Mouse (Mus musculus): ENCODE data around the gene Mink1. TPM values are rescaled to one million over a fixed set of nuclear protein-coding genes. Genes with fewer than 3 reads are reported as not detected.

The Mink1 gene
- polyA plus RNA-seq, 1 experiment from 2014 or later: 15.9 TPM

GRCm38 (mm10) chr11:70654198-70654922 lies 91.7 kb downstream of the Mink1 start, which contains the start of gene Pfn1:
Gene Pfn1, minus strand, starts transcription at chr11:70654644.
- H3K27me3 ChIP-seq (ENCODE audit: insufficient read depth, low read length): no peaks in the 10 kb centered on the region
- H3K36me3 ChIP-seq (ENCODE audit: insufficient read depth, low read length): peaks cover 34% of the 10 kb centered on the region
- no peaks in the 10 kb centered on the region for H3K9me3 ChIP-seq (ENCODE audit: low read length)
- peak; percentile 39 for ATAC-seq (ENCODE audit: low FRiP score, low TSS enrichment)
- under 1% methylated on average over 57 of the region's 61 CpGs for WGBS
- peaks cover 60% of the 10 kb centered on the region for H3K4me1 ChIP-seq (ENCODE audit: insufficient read depth, low read length)
- peak within 1 kb of the TSS; percentile 99 for H3K27ac ChIP-seq (ENCODE audit: low read length)
- H3K4me3 ChIP-seq (ENCODE audit: low read length): peak within 1 kb of the TSS; percentile 100
- H3K9ac ChIP-seq (replicated peaks; ENCODE audit: low read length): peak within 1 kb of the TSS; percentile 99
- H3K4me2 ChIP-seq (replicated peaks; ENCODE audit: low read depth, low read length): peak within 1 kb of the TSS; percentile 98

- under 1% methylated on average over 48 of the region's 48 CpGs for WGBS
- Histone ChIP-seq H3K27ac (ENCODE audit: low read length) (peak overlapping the region; percentile 99), H3K4me2 (replicated peaks; ENCODE audit: low read depth, low read length) (peak overlapping the region; percentile 98), H3K27me3 (ENCODE audit: insufficient read depth, low read length) (no peaks in the 10 kb centered on the region), H3K4me1 (ENCODE audit: insufficient read depth, low read length) (peaks cover 53% of the 10 kb centered on the region), H3K9ac (replicated peaks; ENCODE audit: low read length) (peak overlapping the region; percentile 99), H3K4me3 (ENCODE audit: low read length) (peak overlapping the region; percentile 100), H3K9me3 (ENCODE audit: low read length) (no peaks in the 10 kb centered on the region), H3K36me3 (ENCODE audit: insufficient read depth, low read length) (peaks cover 27% of the 10 kb centered on the region)
- ATAC-seq (ENCODE audit: low FRiP score, low TSS enrichment): peak; percentile 60
These were observed 92.4 kb downstream of the Mink1 start for GRCm38 (mm10) chr11:70654923-70655570.

GRCm38 (mm10) chr11:70655571-70656455 lies 93.1 kb downstream of the Mink1 start:
- peaks cover 48% of the 10 kb centered on the region for H3K4me1 ChIP-seq (ENCODE audit: insufficient read depth, low read length)
- peak overlapping the region; percentile 98 for H3K4me2 ChIP-seq (replicated peaks; ENCODE audit: low read depth, low read length)
- H3K27ac ChIP-seq (ENCODE audit: low read length): peak overlapping the region; percentile 99
- peak; percentile 44 for ATAC-seq (ENCODE audit: low FRiP score, low TSS enrichment)
- 1% methylated on average over 58 of the region's 61 CpGs for WGBS
- peak overlapping the region; percentile 100 for H3K4me3 ChIP-seq (ENCODE audit: low read length)
- no peaks in the 10 kb centered on the region for H3K27me3 ChIP-seq (ENCODE audit: insufficient read depth, low read length)
- peak overlapping the region; percentile 99 for H3K9ac ChIP-seq (replicated peaks; ENCODE audit: low read length)
- H3K36me3 ChIP-seq (ENCODE audit: insufficient read depth, low read length): peaks cover 27% of the 10 kb centered on the region
- H3K9me3 ChIP-seq (ENCODE audit: low read length): no peaks in the 10 kb centered on the region

GRCm38 (mm10) chr11:70656456-70656927 lies 93.8 kb downstream of the Mink1 start:
- Histone ChIP-seq H3K36me3 (ENCODE audit: insufficient read depth, low read length) (peaks cover 21% of the 10 kb centered on the region), H3K27me3 (ENCODE audit: insufficient read depth, low read length) (no peaks in the 10 kb centered on the region), H3K4me2 (replicated peaks; ENCODE audit: low read depth, low read length) (peak overlapping the region; percentile 98), H3K4me3 (ENCODE audit: low read length) (peak overlapping the region; percentile 100), H3K4me1 (ENCODE audit: insufficient read depth, low read length) (peaks cover 41% of the 10 kb centered on the region), H3K9ac (replicated peaks; ENCODE audit: low read length) (peak overlapping the region; percentile 99), H3K27ac (ENCODE audit: low read length) (peak overlapping the region; percentile 99), H3K9me3 (ENCODE audit: low read length) (no peaks in the 10 kb centered on the region)
- 11% methylated on average over 16 of the region's 16 CpGs for WGBS
- 0 out of 2 replicates have a peak, but pooled peaks have one; percentile 8 for ATAC-seq (ENCODE audit: low FRiP score, low TSS enrichment)

- 7% methylated on average over 3 of the region's 3 CpGs for WGBS
- H3K4me2 ChIP-seq (replicated peaks; ENCODE audit: low read depth, low read length): peak within 1 kb of the TSS; percentile 98
These were observed 94.3 kb downstream of the Mink1 start, which contains the start of gene Eno3 for GRCm38 (mm10) chr11:70656964-70657363. Gene Eno3, plus strand, starts transcription at chr11:70657202.

GRCm38 (mm10) chr11:70657573-70657972 lies 94.9 kb downstream of the Mink1 start:
- Histone ChIP-seq H3K9ac (replicated peaks; ENCODE audit: low read length) (peak overlapping the region; percentile 4; the same call in 1 of the 2 replicates), H3K4me1 (ENCODE audit: insufficient read depth, low read length) (peaks cover 31% of the 10 kb centered on the region), H3K27me3 (ENCODE audit: insufficient read depth, low read length) (no peaks in the 10 kb centered on the region), H3K9me3 (ENCODE audit: low read length) (no peaks in the 10 kb centered on the region), H3K36me3 (ENCODE audit: insufficient read depth, low read length) (peaks cover 18% of the 10 kb centered on the region), H3K4me3 (ENCODE audit: low read length) (no peak overlapping the region), H3K27ac (ENCODE audit: low read length) (0 out of 2 replicates have a peak overlapping the region, but pooled peaks have one; percentile 99), H3K4me2 (replicated peaks; ENCODE audit: low read depth, low read length) (no peak overlapping the region)
- ATAC-seq (ENCODE audit: low FRiP score, low TSS enrichment): no peak
- WGBS: 28% methylated on average over 6 of the region's 6 CpGs

More at GRCm38 (mm10) chr11:70656964-70657363, 94.3 kb downstream of the Mink1 start, which contains the start of gene Eno3:
- H3K4me3 ChIP-seq (ENCODE audit: low read length): peak within 1 kb of the TSS; percentile 100
- ATAC-seq (ENCODE audit: low FRiP score, low TSS enrichment): no peak
- peaks cover 37% of the 10 kb centered on the region for H3K4me1 ChIP-seq (ENCODE audit: insufficient read depth, low read length)
- H3K36me3 ChIP-seq (ENCODE audit: insufficient read depth, low read length): peaks cover 20% of the 10 kb centered on the region
- peak within 1 kb of the TSS; percentile 99 for H3K9ac ChIP-seq (replicated peaks; ENCODE audit: low read length)
- no peaks in the 10 kb centered on the region for H3K27me3 ChIP-seq (ENCODE audit: insufficient read depth, low read length)
- H3K27ac ChIP-seq (ENCODE audit: low read length): peak within 1 kb of the TSS; percentile 99
- no peaks in the 10 kb centered on the region for H3K9me3 ChIP-seq (ENCODE audit: low read length)

GRCm38 (mm10) chr11:70657991-70658390 lies 95.3 kb downstream of the Mink1 start:
- peaks cover 18% of the 10 kb centered on the region for H3K36me3 ChIP-seq (ENCODE audit: insufficient read depth, low read length)

GRCm38 (mm10) chr11:70658521-70658920 lies 95.8 kb downstream of the Mink1 start:
- Histone ChIP-seq H3K9me3 (ENCODE audit: low read length) (no peaks in the 10 kb centered on the region), H3K36me3 (ENCODE audit: insufficient read depth, low read length) (peaks cover 22% of the 10 kb centered on the region), H3K9ac (replicated peaks; ENCODE audit: low read length) (no peak overlapping the region), H3K4me1 (ENCODE audit: insufficient read depth, low read length) (peaks cover 26% of the 10 kb centered on the region), H3K27ac (ENCODE audit: low read length) (no peak overlapping the region), H3K27me3 (ENCODE audit: insufficient read depth, low read length) (no peaks in the 10 kb centered on the region), H3K4me2 (replicated peaks; ENCODE audit: low read depth, low read length) (no peak overlapping the region), H3K4me3 (ENCODE audit: low read length) (no peak overlapping the region)
- no peak for ATAC-seq (ENCODE audit: low FRiP score, low TSS enrichment)
- 79% methylated on average over 5 of the region's 5 CpGs for WGBS

More at GRCm38 (mm10) chr11:70657991-70658390, 95.3 kb downstream of the Mink1 start:
- Histone ChIP-seq H3K9me3 (ENCODE audit: low read length) (no peaks in the 10 kb centered on the region), H3K4me1 (ENCODE audit: insufficient read depth, low read length) (peaks cover 26% of the 10 kb centered on the region), H3K27ac (ENCODE audit: low read length) (no peak overlapping the region), H3K4me2 (replicated peaks; ENCODE audit: low read depth, low read length) (no peak overlapping the region), H3K4me3 (ENCODE audit: low read length) (no peak overlapping the region), H3K27me3 (ENCODE audit: insufficient read depth, low read length) (no peaks in the 10 kb centered on the region), H3K9ac (replicated peaks; ENCODE audit: low read length) (peak overlapping the region; percentile 3; the same call in 1 of the 2 replicates)
- WGBS: 36% methylated on average over 9 of the region's 9 CpGs
- no peak for ATAC-seq (ENCODE audit: low FRiP score, low TSS enrichment)

GRCm38 (mm10) chr11:70658942-70659341 lies 96.3 kb downstream of the Mink1 start:
- H3K27ac ChIP-seq (ENCODE audit: low read length): no peak overlapping the region
- H3K27me3 ChIP-seq (ENCODE audit: insufficient read depth, low read length): no peaks in the 10 kb centered on the region
- 72% methylated on average over 8 of the region's 8 CpGs for WGBS
- H3K4me2 ChIP-seq (replicated peaks; ENCODE audit: low read depth, low read length): no peak overlapping the region
- peaks cover 26% of the 10 kb centered on the region for H3K36me3 ChIP-seq (ENCODE audit: insufficient read depth, low read length)
- H3K4me1 ChIP-seq (ENCODE audit: insufficient read depth, low read length): peaks cover 26% of the 10 kb centered on the region
- no peaks in the 10 kb centered on the region for H3K9me3 ChIP-seq (ENCODE audit: low read length)
- ATAC-seq (ENCODE audit: low FRiP score, low TSS enrichment): no peak
- H3K4me3 ChIP-seq (ENCODE audit: low read length): no peak overlapping the region
- H3K9ac ChIP-seq (replicated peaks; ENCODE audit: low read length): no peak overlapping the region
